Mouse (Mus musculus) intestine, embryonic 15.5 days (tissue): ENCODE results near the gene Atf7ip. TPM values are rescaled to one million over a fixed set of nuclear protein-coding genes. Genes with fewer than 3 reads are reported as not detected.
"Not testable (repeated sequence)": the region's sequence is repeated elsewhere in the genome, so short reads cannot be mapped to it uniquely, and the experiment has no call there.

Experiments used
- ATAC-seq: fragments of 200-750 bp; cut with Nextera tagmentation; 2 replicates; pipeline ENCODE4 v1.8.0; 2017; ENCODE audit warnings: moderate TSS enrichment, moderate library complexity
- H3K27ac ChIP-seq: fragments of 300-500 bp; sonication (generic); 2 replicates; pipeline ENCODE4 v1.5.1; 2015; ENCODE audit warnings: mild to moderate bottlenecking, inconsistent platforms
- H3K27me3 ChIP-seq: fragments of 300-500 bp; sonication (generic); replicated peaks from 2 replicates; pipeline ENCODE4 v1.6.1; 2015; ENCODE audit warnings: inconsistent platforms
- H3K36me3 ChIP-seq: fragments of 300-500 bp; sonication (generic); 2 replicates; pipeline ENCODE4 v1.6.1; 2015; ENCODE audit warnings: inconsistent platforms
- H3K4me1 ChIP-seq: fragments of 300-500 bp; sonication (generic); replicated peaks from 2 replicates; pipeline ENCODE4 v1.6.1; 2015; ENCODE audit warnings: inconsistent platforms
- H3K4me2 ChIP-seq: fragments of 300-500 bp; sonication (generic); replicated peaks from 2 replicates; pipeline ENCODE4 v1.6.1; 2015; ENCODE audit warnings: mild to moderate bottlenecking, inconsistent platforms
- H3K4me3 ChIP-seq: fragments of 300-500 bp; sonication (generic); replicated peaks from 2 replicates; pipeline ENCODE4 v1.5.1; 2015; ENCODE audit warnings: inconsistent platforms
- H3K9ac ChIP-seq: fragments of 300-500 bp; sonication (generic); 2 replicates; pipeline ENCODE4 v1.6.1; 2015; ENCODE audit warnings: inconsistent platforms
- H3K9me3 ChIP-seq: fragments of 300-500 bp; sonication (generic); 2 replicates; pipeline ENCODE4 v1.6.1; 2016; ENCODE audit warnings: inconsistent platforms
- WGBS: fragments of 180-500 bp; shearing (Covaris S2); methylation state at CpG from one replicate; pipeline ENCODE4 v1.1.7; 2015; 5-methylcytosine and 5-hydroxymethylcytosine counted together
- polyA plus RNA-seq: library from polyadenylated mRNA; unstranded; fragments of >200 nt; fragmentation: Nextera tagmentation; extraction: Ambion mirVana; gene quantifications from 2 replicates; pipeline ENCODE4 v1.2.1, GENCODE M21; 2015

Gene Atf7ip
- 24.1 and 25.4 TPM in 2 replicates for polyA plus RNA-seq

GRCm38 (mm10) chr6:136505867-136506266, at the start of gene Atf7ip:
Atf7ip (plus strand) TSS chr6:136506167.
- H3K4me2 ChIP-seq, H3K4me3 ChIP-seq, H3K27me3 ChIP-seq, H3K9ac ChIP-seq, H3K4me1 ChIP-seq, H3K36me3 ChIP-seq, ATAC-seq, H3K9me3 ChIP-seq, H3K27ac ChIP-seq: not testable (repeated sequence)
- WGBS: 80% methylated on average over 3 of the region's 3 CpGs

- H3K4me2 ChIP-seq: no peak overlapping the region
- WGBS: 84% methylated on average over 1 of the region's 1 CpGs
- no peaks in the 10 kb centered on the region for H3K4me1 ChIP-seq
- H3K27me3 ChIP-seq: no peaks in the 10 kb centered on the region
- H3K4me3 ChIP-seq: no peak overlapping the region
- no peak overlapping the region for H3K9ac ChIP-seq
- no peaks in the 10 kb centered on the region for H3K36me3 ChIP-seq
- H3K27ac ChIP-seq: no peak overlapping the region
- ATAC-seq: no peak
- H3K9me3 ChIP-seq: no peaks in the 10 kb centered on the region
Observed at GRCm38 (mm10) chr6:136456302-136456701, 49.7 kb upstream of the Atf7ip start.

GRCm38 (mm10) chr6:136459156-136459555, 46.8 kb upstream of the Atf7ip start:
- Histone ChIP-seq H3K4me1 (no peaks in the 10 kb centered on the region), H3K4me3 (no peak overlapping the region), H3K4me2 (no peak overlapping the region), H3K36me3 (no peaks in the 10 kb centered on the region), H3K27me3 (no peaks in the 10 kb centered on the region), H3K9me3 (no peaks in the 10 kb centered on the region), H3K27ac (no peak overlapping the region), H3K9ac (no peak overlapping the region)
- 77% methylated on average over 7 of the region's 7 CpGs for WGBS
- no peak for ATAC-seq

DNA sequence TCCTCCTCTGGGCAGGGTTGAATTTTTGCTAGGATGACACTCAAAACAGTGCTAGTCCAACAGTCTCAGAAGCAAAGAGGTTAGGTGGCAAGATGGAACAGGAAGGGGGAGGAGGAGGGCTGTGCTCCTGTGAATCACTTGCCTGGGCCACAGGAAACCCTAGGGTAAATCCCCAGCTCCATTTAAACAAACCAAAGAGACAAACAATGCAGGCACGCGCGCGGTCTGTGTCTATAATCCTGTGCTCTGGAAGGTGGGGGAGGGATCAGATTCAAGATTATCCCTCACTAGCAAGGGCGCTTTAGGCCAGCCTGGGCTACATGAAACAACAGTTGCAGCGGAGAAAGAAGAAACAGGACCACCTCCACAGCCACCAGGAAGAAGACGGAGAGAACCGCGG, 42.5 kb upstream of the Atf7ip start:
- Histone ChIP-seq H3K4me3 (no peak overlapping the region), H3K36me3 (no peaks in the 10 kb centered on the region), H3K4me2 (no peak overlapping the region), H3K27me3 (no peaks in the 10 kb centered on the region), H3K9me3 (no peaks in the 10 kb centered on the region), H3K27ac (no peak overlapping the region), H3K4me1 (peaks cover 8% of the 10 kb centered on the region), H3K9ac (no peak overlapping the region)
- 65% methylated on average over 9 of the region's 9 CpGs for WGBS
- no peak for ATAC-seq

GRCm38 (mm10) chr6:136464121-136464621, 41.8 kb upstream of the Atf7ip start:
- H3K36me3 ChIP-seq: no peaks in the 10 kb centered on the region
- H3K4me2 ChIP-seq: no peak overlapping the region
- no peak overlapping the region for H3K4me3 ChIP-seq
- no peak for ATAC-seq
- WGBS: 64% methylated on average over 12 of the region's 12 CpGs
- H3K27me3 ChIP-seq: no peaks in the 10 kb centered on the region
- H3K9me3 ChIP-seq: no peaks in the 10 kb centered on the region
- peaks cover 13% of the 10 kb centered on the region for H3K4me1 ChIP-seq
- H3K9ac ChIP-seq: no peak overlapping the region
- H3K27ac ChIP-seq: no peak overlapping the region

DNA sequence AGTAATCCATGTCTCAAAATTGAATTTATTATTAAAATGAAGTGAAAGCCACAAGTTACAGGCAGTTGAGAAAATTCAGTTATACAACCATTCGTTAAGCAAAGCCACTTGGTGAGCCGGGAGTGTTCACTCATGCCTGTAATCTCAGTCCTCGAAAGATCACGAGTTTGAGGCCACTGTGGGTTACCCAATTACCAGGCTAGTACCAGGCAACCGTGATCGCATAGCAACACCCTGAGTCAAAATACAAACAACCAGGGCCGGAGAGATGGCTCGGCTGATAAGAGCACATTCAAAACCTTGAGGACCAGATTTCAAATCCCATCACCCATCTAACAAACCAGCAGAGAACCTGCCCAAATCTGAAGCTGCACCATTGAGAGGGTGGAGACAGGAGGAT, 40.9 kb upstream of the Atf7ip start:
- H3K4me3 ChIP-seq: no peak overlapping the region
- ATAC-seq: no peak
- no peak overlapping the region for H3K4me2 ChIP-seq
- WGBS: 87% methylated on average over 8 of the region's 8 CpGs
- H3K36me3 ChIP-seq: no peaks in the 10 kb centered on the region
- peaks cover 15% of the 10 kb centered on the region for H3K4me1 ChIP-seq
- no peak overlapping the region for H3K27ac ChIP-seq
- no peak overlapping the region for H3K9ac ChIP-seq
- H3K27me3 ChIP-seq: no peaks in the 10 kb centered on the region
- H3K9me3 ChIP-seq: no peaks in the 10 kb centered on the region

GRCm38 (mm10) chr6:136465959-136466381, 40.0 kb upstream of the Atf7ip start:
- Histone ChIP-seq H3K9ac (no peak overlapping the region), H3K4me2 (no peak overlapping the region), H3K4me1 (peaks cover 16% of the 10 kb centered on the region), H3K27ac (peak overlapping the region; percentile 59; the same call in 1 of the 2 replicates), H3K36me3 (no peaks in the 10 kb centered on the region), H3K4me3 (no peak overlapping the region), H3K9me3 (no peaks in the 10 kb centered on the region), H3K27me3 (no peaks in the 10 kb centered on the region)
- no peak for ATAC-seq
- 26% methylated on average over 8 of the region's 8 CpGs for WGBS

DNA sequence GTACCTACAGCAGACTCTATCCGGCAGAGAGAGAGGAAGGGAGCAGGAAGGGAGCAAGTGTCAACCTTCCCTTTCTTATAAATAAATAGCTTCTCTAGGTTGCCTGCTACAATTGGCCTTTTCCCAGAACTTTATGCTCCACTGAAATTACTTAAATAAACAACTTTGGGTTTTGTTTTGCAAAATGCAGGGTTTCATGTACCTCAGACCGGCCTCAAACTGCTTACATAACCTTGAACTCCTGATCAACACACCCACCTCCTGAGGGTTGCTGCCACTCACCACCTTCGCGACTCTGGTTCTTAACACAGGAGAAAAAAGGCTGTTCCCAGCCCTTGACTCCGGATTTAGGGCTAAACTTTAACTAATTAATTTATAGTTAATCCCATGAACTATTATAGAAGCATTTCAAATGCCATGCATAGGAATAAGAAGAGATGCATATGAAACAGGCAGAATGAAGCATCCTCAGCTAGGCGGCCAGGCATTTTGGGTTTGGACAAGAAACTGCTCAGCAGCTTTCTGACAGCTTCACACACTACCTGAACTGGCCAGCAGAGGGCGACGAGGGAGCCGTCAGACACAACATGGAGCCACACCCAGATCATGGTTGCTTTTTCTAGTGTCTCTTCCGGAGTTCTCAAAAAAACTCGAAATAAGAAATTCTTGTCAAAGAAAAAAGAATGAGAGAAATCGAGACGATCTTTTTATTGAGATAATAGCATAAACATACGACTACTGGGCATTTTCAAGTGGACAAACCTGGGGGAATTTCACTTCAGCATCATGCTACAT, 38.8 kb upstream of the Atf7ip start:
- Histone ChIP-seq H3K9me3 (no peaks in the 10 kb centered on the region), H3K4me2 (no peak overlapping the region), H3K9ac (no peak overlapping the region), H3K27ac (peak overlapping the region; percentile 84), H3K4me3 (no peak overlapping the region), H3K4me1 (peaks cover 21% of the 10 kb centered on the region), H3K36me3 (no peaks in the 10 kb centered on the region), H3K27me3 (no peaks in the 10 kb centered on the region)
- 60% methylated on average over 14 of the region's 14 CpGs for WGBS
- ATAC-seq: no peak

GRCm38 (mm10) chr6:136467837-136468236, 38.1 kb upstream of the Atf7ip start:
- 67% methylated on average over 5 of the region's 5 CpGs for WGBS

DNA sequence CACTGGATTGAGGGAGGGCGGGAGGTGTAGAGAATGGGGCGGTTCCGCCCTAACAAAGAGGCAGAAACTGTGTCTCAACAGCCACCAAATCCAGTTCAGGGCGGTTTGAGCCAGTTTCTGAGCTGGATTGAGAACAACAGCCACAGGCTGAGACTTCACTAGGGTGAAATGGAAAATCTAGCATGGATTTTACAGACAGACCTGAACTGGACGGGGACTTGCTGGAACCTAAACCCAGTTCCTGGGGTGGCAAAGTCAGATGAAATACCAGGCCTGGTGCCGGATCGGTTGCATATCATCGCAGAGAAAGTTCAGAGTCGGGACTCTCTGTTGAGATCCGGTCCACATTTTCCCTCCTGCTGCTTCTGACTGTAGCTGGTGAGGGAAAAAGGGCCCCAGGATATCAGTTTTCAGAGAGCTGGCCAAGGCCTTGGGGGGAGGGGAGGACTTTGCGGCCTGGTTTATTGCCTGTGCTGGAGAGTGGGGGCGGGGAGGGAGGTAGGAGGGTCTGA, 37.5 kb upstream of the Atf7ip start:
- no peak overlapping the region for H3K4me2 ChIP-seq

More at GRCm38 (mm10) chr6:136467837-136468236, 38.1 kb upstream of the Atf7ip start:
- peaks cover 21% of the 10 kb centered on the region for H3K4me1 ChIP-seq
- no peak overlapping the region for H3K4me2 ChIP-seq
- no peaks in the 10 kb centered on the region for H3K27me3 ChIP-seq
- H3K9me3 ChIP-seq: no peaks in the 10 kb centered on the region
- H3K27ac ChIP-seq: peak overlapping the region; percentile 84
- no peak overlapping the region for H3K4me3 ChIP-seq
- ATAC-seq: no peak
- H3K9ac ChIP-seq: no peak overlapping the region
- H3K36me3 ChIP-seq: no peaks in the 10 kb centered on the region

DNA sequence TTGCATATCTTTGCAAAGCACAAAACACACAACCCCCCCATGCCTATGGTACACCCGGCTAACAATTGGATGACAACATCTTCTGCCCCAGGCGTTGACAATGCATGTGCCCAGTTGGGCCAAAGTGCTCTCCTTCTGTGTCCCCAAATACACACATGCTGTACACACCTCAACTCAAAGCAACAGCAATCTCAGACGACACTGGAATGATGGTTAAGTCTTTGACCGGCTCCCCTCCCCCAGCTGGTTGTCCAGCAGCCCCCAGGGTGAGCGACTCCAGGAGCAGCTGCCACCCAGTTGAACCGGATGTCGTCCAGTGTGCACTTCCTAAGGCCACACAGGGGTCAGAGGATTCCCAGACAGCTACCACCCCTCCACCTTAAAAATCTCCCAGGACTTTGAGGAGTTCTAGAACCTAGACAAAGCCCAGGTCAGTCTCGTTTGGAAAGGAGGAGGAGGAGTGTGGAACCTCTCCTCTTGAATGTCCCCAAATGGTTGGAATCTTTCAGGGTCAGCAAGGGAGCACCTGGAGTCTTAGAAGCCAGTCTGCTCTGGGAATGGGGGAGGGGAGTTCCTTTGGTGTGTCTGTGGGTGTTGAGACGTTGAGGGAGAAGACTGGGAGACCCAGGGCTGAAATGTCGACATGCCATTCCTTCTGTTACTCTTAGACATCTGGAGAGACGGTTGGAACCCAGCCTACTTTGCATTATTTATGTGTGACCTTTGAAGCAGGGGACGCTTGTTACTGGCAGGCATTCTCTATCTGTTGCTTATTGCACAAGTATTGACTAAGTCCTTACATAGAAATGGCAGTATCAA, 36.8 kb upstream of the Atf7ip start:
- WGBS: 28% methylated on average over 12 of the region's 12 CpGs
- Histone ChIP-seq H3K4me3 (no peak overlapping the region), H3K9ac (no peak overlapping the region), H3K4me2 (no peak overlapping the region), H3K27ac (peak overlapping the region; percentile 91), H3K4me1 (peaks cover 21% of the 10 kb centered on the region), H3K27me3 (no peaks in the 10 kb centered on the region), H3K9me3 (no peaks in the 10 kb centered on the region), H3K36me3 (no peaks in the 10 kb centered on the region)
- no peak for ATAC-seq

More for the DNA sequence above, 37.5 kb upstream of the Atf7ip start:
- WGBS: 6% methylated on average over 12 of the region's 12 CpGs
- Histone ChIP-seq H3K9ac (no peak overlapping the region), H3K27ac (peak overlapping the region; percentile 91), H3K27me3 (no peaks in the 10 kb centered on the region), H3K4me1 (peaks cover 21% of the 10 kb centered on the region), H3K4me3 (no peak overlapping the region), H3K36me3 (no peaks in the 10 kb centered on the region), H3K9me3 (no peaks in the 10 kb centered on the region)
- peak; percentile 84 for ATAC-seq

- H3K9me3 ChIP-seq: no peaks in the 10 kb centered on the region
- H3K27ac ChIP-seq: peak overlapping the region; percentile 91
- no peaks in the 10 kb centered on the region for H3K27me3 ChIP-seq
- no peak for ATAC-seq
- no peak overlapping the region for H3K4me2 ChIP-seq
- peaks cover 21% of the 10 kb centered on the region for H3K4me1 ChIP-seq
- no peaks in the 10 kb centered on the region for H3K36me3 ChIP-seq
- WGBS: 78% methylated on average over 9 of the region's 9 CpGs
- H3K4me3 ChIP-seq: no peak overlapping the region
- H3K9ac ChIP-seq: no peak overlapping the region
Observed at GRCm38 (mm10) chr6:136469807-136470206, 36.2 kb upstream of the Atf7ip start.
